Mouse (Mus musculus): ENCODE results near the gene Brms1. TPM values are rescaled to one million over a fixed set of nuclear protein-coding genes. Genes with fewer than 3 reads are reported as not detected.

The Brms1 gene
- polyA plus RNA-seq (2012; rRNA removed): 48.4 and 51.7 TPM in 2 replicates

DNA sequence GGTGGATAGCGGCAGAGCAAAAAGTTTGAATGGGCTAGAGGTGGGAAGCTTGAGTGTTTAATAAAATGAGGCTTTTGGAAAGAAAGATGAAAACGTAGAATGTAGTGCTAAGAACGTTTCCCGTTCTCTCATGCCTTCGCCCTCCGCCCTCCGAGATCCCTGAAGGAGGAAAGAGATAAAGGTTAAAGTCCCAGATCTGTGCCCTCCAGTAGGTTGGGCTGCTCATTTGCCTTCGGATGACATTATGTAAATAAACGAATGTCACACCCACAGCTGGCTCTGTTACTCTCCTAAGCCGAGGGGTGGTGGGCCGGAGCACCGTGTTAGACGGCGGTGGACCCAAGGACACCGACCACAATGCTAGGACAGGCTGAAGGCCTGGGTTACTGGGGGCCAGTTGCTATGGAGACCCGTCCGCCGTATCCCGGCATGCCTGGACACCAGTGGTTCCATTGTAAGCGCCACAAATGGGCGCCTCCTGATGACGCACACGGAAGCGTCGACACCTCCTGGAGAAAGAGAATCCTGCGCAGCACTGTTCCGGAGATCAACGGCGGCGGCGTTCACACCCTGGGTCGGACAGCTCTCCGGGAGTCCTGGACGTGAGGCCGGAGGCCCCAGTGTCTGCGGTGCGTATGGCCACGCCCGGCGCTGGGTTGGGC, at the start of gene Brms1:
Brms1 (plus strand) TSS at position 493 of the 662 bp plus-strand sequence.

DNA sequence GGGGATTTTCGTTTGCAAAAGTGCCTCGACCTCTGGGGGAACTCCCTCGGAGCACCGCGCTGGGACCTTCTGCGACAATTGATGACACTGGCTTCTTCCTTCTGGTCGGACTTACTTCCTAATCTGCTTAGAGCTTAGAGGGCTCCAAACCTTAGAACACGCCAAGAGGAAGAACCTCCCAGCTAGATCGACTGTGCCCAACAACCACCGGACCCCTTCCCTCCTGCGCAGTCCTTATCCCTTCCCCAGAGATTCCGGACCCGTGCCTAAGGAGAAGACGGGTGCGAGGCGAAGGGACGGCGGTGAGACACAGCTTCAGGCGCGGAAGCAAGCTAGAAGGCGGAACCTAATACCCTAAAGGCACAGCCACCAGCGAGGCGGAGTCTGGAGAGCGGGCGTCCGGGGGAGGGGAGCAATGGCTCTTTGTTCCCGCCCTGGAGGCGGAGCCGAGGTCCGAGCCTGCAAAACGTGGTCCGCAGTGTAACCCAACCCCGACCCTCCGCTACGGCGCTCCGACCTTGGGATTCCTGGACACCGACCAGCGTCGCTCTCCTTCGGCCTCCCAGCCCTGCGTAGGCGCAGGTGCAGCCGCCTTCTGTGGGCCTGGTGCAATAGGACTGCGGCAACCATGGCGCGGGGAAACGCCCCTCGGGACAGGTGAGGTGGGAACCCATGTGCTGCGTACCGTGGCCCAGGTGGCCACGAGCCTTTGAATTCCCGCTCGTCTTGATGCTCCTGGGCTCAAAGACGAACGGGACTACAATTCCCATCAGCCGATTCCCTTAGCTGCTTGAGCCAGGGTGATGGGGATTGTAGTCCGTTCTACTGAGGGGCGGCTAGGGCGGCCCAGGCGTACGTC, 17.3 kb upstream of the Brms1 start, which contains the start of gene Slc29a2:
Slc29a2 (plus strand) TSS at position 240 of the 859 bp plus-strand sequence.

DNA sequence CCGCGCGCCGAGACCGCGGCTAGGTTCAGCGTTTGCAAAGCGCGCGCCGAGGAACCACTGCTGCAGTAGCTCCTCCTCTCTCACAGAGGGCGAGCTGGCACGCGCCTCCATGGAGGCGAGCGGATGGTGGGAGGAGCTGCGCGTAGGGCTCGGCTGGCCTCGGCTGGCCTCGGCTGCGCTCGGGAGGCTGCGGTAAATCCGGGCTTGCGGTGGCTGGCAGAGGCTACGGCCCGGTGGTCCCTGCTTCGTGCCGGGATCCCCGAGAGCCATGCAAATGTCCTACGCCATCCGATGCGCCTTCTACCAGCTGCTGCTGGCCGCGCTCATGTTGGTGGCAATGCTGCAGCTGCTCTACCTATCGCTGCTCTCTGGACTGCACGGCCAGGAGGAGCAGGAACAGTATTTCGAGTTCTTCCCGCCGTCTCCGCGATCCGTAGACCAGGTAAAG, 2.4 kb upstream of the Brms1 start, which contains the start of the genes B4gat1 and AC124502.3:
B4gat1 (plus strand) TSS at position 118 of the 448 bp plus-strand sequence.
AC124502.3 (plus strand) TSS at position 183 of the 448 bp plus-strand sequence.

DNA sequence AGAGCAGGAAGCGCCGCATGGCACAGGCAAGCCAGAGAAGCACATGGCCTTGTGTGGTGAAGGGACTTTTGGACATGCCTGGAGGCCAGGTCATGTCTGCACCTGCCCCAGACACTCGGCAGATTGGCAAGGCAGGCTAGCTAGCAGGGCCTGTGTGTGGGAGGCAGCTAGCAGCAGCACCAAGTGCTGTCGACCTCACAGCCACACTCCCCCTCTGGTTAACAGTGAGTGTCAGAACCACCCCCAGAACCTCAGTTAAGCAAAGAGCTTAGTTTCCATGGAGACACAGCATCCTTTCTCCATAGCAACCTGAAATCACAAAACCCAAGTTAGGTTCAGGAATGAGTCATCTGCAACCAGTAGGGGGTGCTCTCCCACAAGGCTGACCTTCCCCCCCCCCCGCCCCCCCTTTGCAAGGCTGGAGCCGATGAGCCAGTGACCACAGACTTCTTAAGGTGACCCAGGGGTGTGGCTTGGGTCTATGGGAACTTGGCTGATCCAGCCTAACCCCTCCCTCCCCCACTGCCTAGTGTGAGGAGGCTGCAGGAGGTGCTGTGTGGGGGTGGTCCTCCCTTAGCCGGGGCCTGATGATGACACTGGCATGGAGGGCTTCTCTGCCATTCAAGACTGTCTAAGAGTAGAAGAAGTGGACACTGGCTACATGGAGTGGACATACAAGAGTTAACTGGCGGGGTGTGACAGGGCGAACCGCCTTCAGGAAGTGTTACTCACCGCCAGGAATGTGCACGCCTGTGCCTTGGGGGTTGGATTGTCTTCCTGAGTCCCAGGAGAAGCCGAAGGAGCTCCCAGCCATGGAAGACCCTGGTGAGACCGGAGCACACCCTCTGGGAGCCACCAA, 9.1 kb downstream of the Brms1 start, which contains the start of gene Rin1:
Rin1 (plus strand) TSS at position 435 of the 859 bp plus-strand sequence.

DNA sequence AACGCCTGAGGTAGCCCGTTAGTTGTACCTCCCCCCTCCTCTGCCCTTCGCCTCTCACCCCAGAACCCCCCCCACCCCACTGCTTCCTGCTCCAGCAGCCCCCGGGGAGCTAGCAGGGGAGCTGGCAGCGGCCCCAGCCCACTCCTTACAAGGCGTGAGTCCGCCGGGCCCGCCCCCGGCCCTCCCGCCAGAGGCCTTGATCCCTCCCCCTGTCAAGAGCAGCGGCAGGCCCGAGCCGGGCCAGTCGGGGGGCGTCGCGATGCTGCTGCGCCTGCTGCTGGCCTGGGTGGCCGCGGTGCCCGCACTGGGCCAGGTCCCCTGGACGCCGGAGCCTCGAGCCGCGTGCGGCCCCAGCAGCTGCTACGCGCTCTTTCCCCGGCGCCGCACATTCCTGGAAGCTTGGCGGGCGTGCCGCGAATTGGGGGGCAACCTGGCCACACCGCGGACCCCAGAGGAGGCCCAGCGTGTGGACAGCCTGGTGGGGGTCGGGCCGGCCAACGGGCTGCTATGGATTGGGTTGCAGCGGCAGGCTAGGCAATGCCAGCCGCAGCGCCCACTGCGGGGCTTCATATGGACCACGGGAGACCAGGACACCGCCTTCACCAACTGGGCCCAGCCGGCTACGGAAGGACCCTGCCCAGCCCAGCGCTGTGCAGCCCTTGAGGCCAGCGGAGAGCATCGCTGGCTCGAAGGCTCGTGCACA, 26.9 kb downstream of the Brms1 start, which contains the start of gene Cd248:
Cd248 (plus strand) TSS at position 212 of the 703 bp plus-strand sequence.

DNA sequence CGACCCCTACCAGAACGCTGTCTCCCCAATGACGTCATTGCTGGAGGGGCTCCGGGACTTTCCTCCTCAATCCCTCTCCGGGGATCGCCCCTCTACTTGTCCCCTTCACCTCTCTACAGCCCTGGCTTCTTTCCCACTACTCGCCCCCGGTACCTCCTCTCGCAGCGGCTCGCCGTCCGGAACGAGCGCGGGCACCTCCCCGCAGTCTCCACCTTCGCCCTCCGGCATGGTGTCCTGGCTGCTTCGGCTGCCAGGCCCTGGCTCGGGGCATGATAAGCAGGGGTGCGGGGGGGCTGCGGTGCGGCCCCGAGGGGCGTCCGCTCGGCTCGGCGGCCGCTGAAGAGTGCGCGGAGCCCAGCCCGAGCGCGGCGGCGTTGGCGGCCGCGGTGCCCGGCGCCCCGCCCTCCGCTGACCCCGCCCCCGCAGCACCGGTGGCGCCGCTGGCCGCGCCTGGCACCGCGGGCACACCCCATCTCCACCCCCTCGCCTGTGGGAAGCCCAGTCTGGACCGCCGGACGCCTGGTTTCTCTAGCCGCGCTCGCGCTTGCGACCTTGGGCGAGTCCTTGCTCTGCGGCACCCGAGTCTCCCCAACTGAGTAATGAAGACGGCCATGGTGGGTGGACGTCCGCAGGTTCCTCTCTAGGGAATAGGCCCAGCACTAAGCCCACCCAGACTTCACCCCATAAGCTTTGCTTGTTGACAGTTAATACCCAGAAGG, 44.1 kb downstream of the Brms1 start, which contains the start of gene Tmem151a:
Tmem151a (minus strand) TSS at position 387 of the 719 bp plus-strand sequence.

DNA sequence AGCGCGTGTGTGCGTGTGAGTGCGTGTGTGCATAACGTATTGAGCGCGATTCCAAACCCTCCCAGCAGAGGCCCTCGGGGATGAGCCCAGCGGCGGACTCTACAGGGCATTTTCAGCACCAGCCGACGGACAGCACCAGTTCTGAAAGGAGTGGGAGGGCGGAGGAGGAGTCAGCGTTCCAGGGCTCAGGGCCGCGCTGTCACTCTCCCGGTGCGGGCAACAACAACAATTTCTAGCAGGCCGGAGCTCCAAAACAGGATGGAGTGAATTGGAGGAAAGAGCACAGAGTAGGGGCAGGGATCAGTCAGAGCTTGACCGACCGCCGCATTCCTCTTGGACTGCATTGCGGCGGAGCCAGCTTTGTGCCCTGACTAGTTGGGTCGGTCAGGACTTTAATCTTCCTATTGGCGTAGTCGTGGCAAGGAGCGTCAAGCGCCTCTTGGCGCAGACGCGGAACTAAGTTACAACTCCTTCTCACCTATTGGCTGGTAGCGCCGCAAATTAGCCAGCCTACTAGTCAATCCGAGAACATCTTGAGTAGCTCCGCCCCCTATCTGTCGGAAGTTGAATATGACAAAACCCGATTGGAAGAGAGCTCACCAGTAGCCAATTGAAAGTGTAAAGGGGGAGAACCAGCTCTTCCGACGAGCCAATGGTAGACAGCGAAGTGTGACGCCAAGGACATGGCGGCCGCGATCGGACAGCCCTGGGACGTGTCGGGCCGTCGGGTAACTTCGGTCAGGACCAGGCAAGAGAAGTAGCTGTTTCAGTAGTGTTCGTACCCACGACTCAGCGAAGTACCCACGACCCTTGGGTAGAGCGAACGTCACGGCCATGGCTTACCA, 47.0 kb downstream of the Brms1 start, which contains the start of gene Yif1a:
Yif1a (plus strand) TSS at position 655 of the 845 bp plus-strand sequence.

DNA sequence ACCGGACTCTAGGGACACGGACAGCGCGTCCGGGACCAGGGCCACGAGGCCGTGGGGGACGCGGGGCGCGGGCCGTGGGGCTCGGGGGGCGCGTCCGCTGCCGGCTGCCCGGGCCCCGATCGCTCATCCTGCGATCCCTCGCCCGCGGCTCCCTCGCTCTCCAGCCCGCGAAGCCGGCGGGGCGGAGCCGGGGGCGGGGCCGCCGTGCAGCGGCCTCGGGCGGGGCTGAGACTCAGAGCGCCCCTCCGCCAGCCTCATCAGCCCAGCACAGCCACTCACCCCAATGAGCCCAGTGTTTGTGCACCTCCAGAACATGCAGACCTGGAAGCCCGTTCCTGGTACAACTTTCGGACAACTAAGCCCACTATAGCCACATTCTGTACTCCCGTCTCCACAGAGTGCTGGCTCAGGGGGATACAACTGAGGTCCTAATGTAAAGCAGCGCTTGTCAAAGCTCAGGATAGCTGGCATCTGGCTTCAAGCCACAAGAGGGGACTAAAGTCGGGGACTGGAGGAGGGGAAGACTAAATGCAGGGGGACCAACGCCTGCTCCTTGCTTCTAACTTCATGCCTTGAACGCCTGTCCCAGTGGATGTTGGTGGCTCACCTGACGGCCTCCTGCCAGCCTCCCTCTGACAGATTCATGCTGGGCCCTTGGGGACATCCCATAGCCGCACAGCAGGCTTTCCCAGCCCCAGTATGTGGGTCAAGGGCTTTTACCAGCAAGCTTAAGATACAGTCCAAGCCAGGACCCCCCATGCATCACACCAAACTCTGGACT, 57.4 kb downstream of the Brms1 start, which contains the start of gene Cnih2:
Cnih2 (minus strand) TSS at position 159 of the 781 bp plus-strand sequence.

Other genes with a start within 250 kb of the Brms1 start
- gene Rbm4, start 247.5 kb upstream of the Brms1 start, polyA plus RNA-seq (2012; rRNA removed): 31.3 and 33.2 TPM in 2 replicates
- gene Gm21992, start 229.7 kb upstream of the Brms1 start, polyA plus RNA-seq (2012; rRNA removed): 10.2 and 18.0 TPM in 2 replicates
- gene Rbm14, start 229.7 kb upstream of the Brms1 start, polyA plus RNA-seq (2012; rRNA removed): 63.9 and 69.5 TPM in 2 replicates
- gene Ccs, start 202.0 kb upstream of the Brms1 start, polyA plus RNA-seq (2012; rRNA removed): 45.7 and 48.2 TPM in 2 replicates
- 0.12 TPM in 1 of 2 replicates, not detected in the other for gene Ccdc87, start 202.0 kb upstream of the Brms1 start, polyA plus RNA-seq (2012; rRNA removed)
- 79.6 and 90.6 TPM in 2 replicates for gene Ctsf, start 186.2 kb upstream of the Brms1 start, polyA plus RNA-seq (2012; rRNA removed)
- gene Actn3, start 163.4 kb upstream of the Brms1 start, polyA plus RNA-seq (2012; rRNA removed): 0.58 TPM in 2 replicates
- 31.6 and 38.3 TPM in 2 replicates for gene Zdhhc24, start 162.7 kb upstream of the Brms1 start, polyA plus RNA-seq (2012; rRNA removed)
- 2.6 and 3.9 TPM in 2 replicates for gene Bbs1, start 134.7 kb upstream of the Brms1 start, polyA plus RNA-seq (2012; rRNA removed)
- gene Dpp3, start 113.1 kb upstream of the Brms1 start, polyA plus RNA-seq (2012; rRNA removed): 191 and 196 TPM in 2 replicates
- gene Peli3, start 98.2 kb upstream of the Brms1 start, polyA plus RNA-seq (2012; rRNA removed): 3.7 and 3.9 TPM in 2 replicates
- gene Mrpl11, start 79.2 kb upstream of the Brms1 start, polyA plus RNA-seq (2012; rRNA removed): 19.4 and 21.0 TPM in 2 replicates
- gene Npas4, start 51.0 kb upstream of the Brms1 start, polyA plus RNA-seq (2012; rRNA removed): 2.5 and 3.3 TPM in 2 replicates
- gene Slc29a2, start 17.5 kb upstream of the Brms1 start, polyA plus RNA-seq (2012; rRNA removed): 9.9 and 14.0 TPM in 2 replicates
- gene B4gat1, start 2.5 kb upstream of the Brms1 start, polyA plus RNA-seq (2012; rRNA removed): 23.4 and 23.6 TPM in 2 replicates
- gene AC124502.3, start 2.5 kb upstream of the Brms1 start, polyA plus RNA-seq (2012; rRNA removed): 1.2 and 2.4 TPM in 2 replicates
- gene Rin1, start 9.1 kb downstream of the Brms1 start, polyA plus RNA-seq (2012; rRNA removed): 14.7 and 15.9 TPM in 2 replicates
- 28.2 and 34.2 TPM in 2 replicates for gene Cd248, start 26.7 kb downstream of the Brms1 start, polyA plus RNA-seq (2012; rRNA removed)
- gene Tmem151a, start 44.2 kb downstream of the Brms1 start, polyA plus RNA-seq (2012; rRNA removed): 3.9 and 4.2 TPM in 2 replicates
- 254 and 277 TPM in 2 replicates for gene Yif1a, start 47.2 kb downstream of the Brms1 start, polyA plus RNA-seq (2012; rRNA removed)
- 3.3 and 4.0 TPM in 2 replicates for gene Cnih2, start 57.2 kb downstream of the Brms1 start, polyA plus RNA-seq (2012; rRNA removed)
- 211 and 244 TPM in 2 replicates for gene Rab1b, start 65.7 kb downstream of the Brms1 start, polyA plus RNA-seq (2012; rRNA removed)
- 26.5 and 30.6 TPM in 2 replicates for gene Klc2, start 77.2 kb downstream of the Brms1 start, polyA plus RNA-seq (2012; rRNA removed)
- 12.2 and 14.3 TPM in 2 replicates for gene Pacs1, start 231.8 kb downstream of the Brms1 start, polyA plus RNA-seq (2012; rRNA removed)

Measured in colon, adult 2 months (tissue).